Mouse (Mus musculus) liver, adult 2 months (tissue): ENCODE data around the gene Mllt1. TPM values are rescaled to one million over a fixed set of nuclear protein-coding genes. Genes with fewer than 3 reads are reported as not detected.
A peak's percentile ranks its signal among the peaks of the same experiment; 100 is the strongest.

Experiments used
- DNase-seq: peaks from one replicate; pipeline ENCODE4 v3.0.0-alpha.2; 2011; ENCODE audit warnings: low read depth, low spot score; ENCODE audit errors: extremely low read depth
- H3K27ac ChIP-seq: fragments of 200-500 bp; replicated peaks from 2 replicates; pipeline ENCODE4 v1.5.1; 2012; ENCODE audit warnings: low read depth, mild to moderate bottlenecking, control low read depth, inconsistent platforms, low read length; ENCODE audit not compliant: insufficient read depth
- H3K27me3 ChIP-seq: fragments of 200-500 bp; 2 replicates; pipeline ENCODE4 v1.6.1; 2012; ENCODE audit warnings: mild to moderate bottlenecking, moderate library complexity, low read length, inconsistent platforms; ENCODE audit not compliant: control insufficient read depth, insufficient read depth
- H3K36me3 ChIP-seq: fragments of 200-500 bp; 2 replicates; pipeline ENCODE4 v1.6.1; 2012; ENCODE audit warnings: low read length, inconsistent platforms; ENCODE audit not compliant: control insufficient read depth, insufficient read depth
- H3K4me1 ChIP-seq: fragments of 200-500 bp; 2 replicates; pipeline ENCODE4 v1.6.1; 2011; ENCODE audit warnings: low read length; ENCODE audit not compliant: control insufficient read depth, insufficient read depth
- H3K4me3 ChIP-seq: fragments of 200-500 bp; 2 replicates; pipeline ENCODE4 v1.5.1; 2011; ENCODE audit warnings: low read depth, mild to moderate bottlenecking, control low read depth, low read length, moderate library complexity; ENCODE audit not compliant: insufficient read depth
- H3K79me2 ChIP-seq: fragments of 200-500 bp; 2 replicates; pipeline ENCODE4 v1.6.1; 2012; ENCODE audit warnings: inconsistent platforms, mild to moderate bottlenecking, low read length, moderate library complexity; ENCODE audit not compliant: control insufficient read depth, insufficient read depth
- H3K9ac ChIP-seq: fragments of 200-500 bp; 2 replicates; pipeline ENCODE4 v1.6.1; 2012; ENCODE audit warnings: low read depth, mild to moderate bottlenecking, control low read depth, inconsistent platforms, low read length
- CTCF ChIP-seq: fragments of 200-500 bp; IDR thresholded peaks from 2 replicates; pipeline ENCODE4 v1.5.1; 2011; ENCODE audit warnings: low read depth, low read length, control low read depth
- POLR2A ChIP-seq: fragments of 200-500 bp; IDR thresholded peaks from 2 replicates; pipeline ENCODE4 v1.6.1; 2011; ENCODE audit warnings: low read length, control low read depth; ENCODE audit not compliant: insufficient read depth; ENCODE audit errors: extremely low read depth
- WGBS: fragments of 180-500 bp; shearing (Covaris S2); methylation state at CpG from one replicate; pipeline ENCODE4 v1.1.7; 2018; 5-methylcytosine and 5-hydroxymethylcytosine counted together
- polyA plus RNA-seq: library from polyadenylated mRNA; depleted of rRNA; stranded (reverse); fragments of >200 nt; gene quantifications from 2 replicates; pipeline ENCODE4 v1.2.3, GENCODE M21; 2012
- total RNA-seq: library from RNA; depleted of rRNA; stranded (reverse); fragments of >200 nt; gene quantifications from 2 replicates; pipeline ENCODE4 v1.2.3, GENCODE M21; 2014

The Mllt1 gene
- total and polyA plus RNA-seq, 2 experiments = 3.0 to 22.7 TPM

DNA sequence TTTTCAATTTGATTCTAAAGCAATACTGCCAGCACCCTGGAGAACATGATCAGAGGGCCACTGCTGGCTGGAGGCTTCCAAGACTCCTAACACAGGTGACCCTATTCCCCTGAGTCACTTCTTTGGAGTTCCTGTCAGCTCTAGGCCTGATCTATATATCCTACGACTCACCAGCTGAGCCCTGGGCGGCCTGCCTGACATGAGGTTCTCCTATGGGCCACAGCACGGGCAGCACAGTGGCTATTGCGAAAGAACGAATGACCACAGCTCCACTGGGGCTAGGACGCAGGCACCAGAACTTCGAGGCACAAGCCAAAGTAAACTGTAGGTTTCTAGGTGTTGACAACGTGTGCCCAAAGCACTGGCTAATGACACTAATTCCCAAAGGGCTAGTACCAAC is 5.2 kb downstream of the Mllt1 start:
- Histone ChIP-seq H3K4me1 (peaks cover 12% of the 10 kb centered on the region), H3K27ac (no peak overlapping the region), H3K27me3 (no peaks in the 10 kb centered on the region), H3K9ac (no peak overlapping the region), H3K79me2 (peaks cover 4% of the 10 kb centered on the region), H3K4me3 (no peak overlapping the region), H3K36me3 (no peaks in the 10 kb centered on the region)
- peak; percentile 95 for DNase-seq
- TF ChIP-seq CTCF = no peak
- no peak for TF ChIP-seq POLR2A
- 9% methylated on average over 8 of the region's 8 CpGs for WGBS

- TF ChIP-seq CTCF (no peak), POLR2A (no peak)
- DNase-seq = no peak
- H3K4me1 ChIP-seq = peaks cover 9% of the 10 kb centered on the region; the same call in 1 of the 2 replicates
- H3K27ac ChIP-seq = no peak overlapping the region
- H3K9ac ChIP-seq = no peak overlapping the region
- no peaks in the 10 kb centered on the region; the same call in 1 of the 2 replicates for H3K79me2 ChIP-seq
- H3K36me3 ChIP-seq = no peaks in the 10 kb centered on the region
- no peak overlapping the region for H3K4me3 ChIP-seq
- WGBS = 74% methylated on average over 1 of the region's 1 CpGs
- no peaks in the 10 kb centered on the region for H3K27me3 ChIP-seq
These were observed 5.7 kb downstream of the Mllt1 start for GRCm38 (mm10) chr17:56929530-56929929.

DNA sequence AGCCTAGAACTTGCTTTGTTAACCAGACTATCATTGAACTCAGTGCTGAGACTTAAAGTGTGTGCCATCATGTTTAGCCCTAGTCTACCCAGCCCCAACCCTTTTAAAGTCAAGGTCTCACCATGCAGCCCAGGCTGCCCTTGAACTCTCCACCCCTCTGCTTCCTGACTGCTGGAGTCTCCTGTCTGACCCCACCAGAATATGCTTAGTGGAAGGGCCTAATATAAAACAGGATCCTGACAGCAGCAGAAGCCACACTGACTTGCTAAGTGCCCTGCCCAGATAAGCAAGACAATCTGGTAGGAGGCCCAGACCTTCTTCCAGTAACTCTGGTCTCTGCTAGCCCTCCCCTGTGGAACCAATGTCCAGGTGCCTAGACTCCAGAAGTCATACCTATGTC is 6.1 kb downstream of the Mllt1 start:
- H3K4me3 ChIP-seq = no peak overlapping the region
- H3K9ac ChIP-seq = no peak overlapping the region
- no peak overlapping the region for H3K27ac ChIP-seq
- DNase-seq = no peak
- no peaks in the 10 kb centered on the region for H3K36me3 ChIP-seq
- TF ChIP-seq POLR2A = no peak
- no peak for TF ChIP-seq CTCF
- H3K79me2 ChIP-seq = no peaks in the 10 kb centered on the region; the same call in 1 of the 2 replicates
- peaks cover 7% of the 10 kb centered on the region; the same call in 1 of the 2 replicates for H3K4me1 ChIP-seq
- H3K27me3 ChIP-seq = no peaks in the 10 kb centered on the region

- WGBS = 93% methylated on average over 2 of the region's 2 CpGs
- Histone ChIP-seq H3K79me2 (peaks cover 3% of the 10 kb centered on the region; the same call in 1 of the 2 replicates), H3K27me3 (no peaks in the 10 kb centered on the region), H3K9ac (no peak overlapping the region), H3K36me3 (0 out of 2 replicates have a peak, but pooled peaks cover 2% of the 10 kb centered on the region), H3K27ac (no peak overlapping the region), H3K4me1 (peaks cover 7% of the 10 kb centered on the region; the same call in 1 of the 2 replicates), H3K4me3 (no peak overlapping the region)
- TF ChIP-seq POLR2A = no peak
- TF ChIP-seq CTCF = no peak
- no peak for DNase-seq
These were observed 9.2 kb downstream of the Mllt1 start for GRCm38 (mm10) chr17:56925998-56926397.

DNA sequence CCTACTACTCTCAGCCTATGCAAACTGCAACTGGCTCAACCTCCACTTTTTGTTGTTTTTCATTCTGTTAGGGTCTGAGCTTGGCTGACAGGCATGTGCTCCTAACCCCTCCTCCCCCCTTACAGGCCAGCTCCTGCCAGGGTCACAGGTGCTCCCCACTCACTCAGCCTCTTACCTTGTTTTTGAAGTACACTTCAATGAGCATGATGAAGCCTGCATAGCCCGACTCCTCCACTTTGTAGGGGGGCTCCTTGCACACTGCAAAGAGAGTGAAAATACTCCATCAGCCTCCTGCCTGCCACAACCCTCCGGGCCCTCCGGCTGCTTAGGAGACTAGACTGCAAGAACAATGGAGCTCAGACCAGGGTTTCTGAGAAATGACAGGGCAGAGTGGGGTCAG is 15.5 kb downstream of the Mllt1 start:
- 94% methylated on average over 3 of the region's 3 CpGs for WGBS
- no peaks in the 10 kb centered on the region for H3K27me3 ChIP-seq
- H3K9ac ChIP-seq = no peak overlapping the region
- DNase-seq = no peak
- peaks cover 6% of the 10 kb centered on the region; the same call in 1 of the 2 replicates for H3K36me3 ChIP-seq
- no peak overlapping the region for H3K4me3 ChIP-seq
- TF ChIP-seq CTCF (no peak), POLR2A (no peak)
- no peaks in the 10 kb centered on the region for H3K4me1 ChIP-seq
- peaks cover 3% of the 10 kb centered on the region; the same call in 1 of the 2 replicates for H3K79me2 ChIP-seq
- H3K27ac ChIP-seq = no peak overlapping the region

GRCm38 (mm10) chr17:56917166-56917565 is 18.0 kb downstream of the Mllt1 start:
- 98% methylated on average over 2 of the region's 2 CpGs for WGBS
- Histone ChIP-seq H3K27me3 (no peaks in the 10 kb centered on the region), H3K36me3 (peaks cover 6% of the 10 kb centered on the region; the same call in 1 of the 2 replicates), H3K4me1 (no peaks in the 10 kb centered on the region), H3K4me3 (no peak overlapping the region), H3K9ac (no peak overlapping the region), H3K79me2 (peaks cover 3% of the 10 kb centered on the region; the same call in 1 of the 2 replicates), H3K27ac (no peak overlapping the region)
- TF ChIP-seq CTCF (no peak), POLR2A (no peak)
- DNase-seq = no peak
